Mouse (Mus musculus): ENCODE data around the gene Pknox2. TPM values are rescaled to one million over a fixed set of nuclear protein-coding genes. Genes with fewer than 3 reads are reported as not detected.

Pknox2 gene
- polyA plus RNA-seq, 1 experiment = 8.5 TPM

GRCm38 (mm10) chr9:37037405-37037804, 109.8 kb downstream of the Pknox2 start:
- Histone ChIP-seq H3K79me2 (ENCODE audit: control insufficient read depth, insufficient read depth) (no peaks in the 10 kb centered on the region), H3K27me3 (ENCODE audit: control insufficient read depth, insufficient read depth, insufficient read length) (no peaks in the 10 kb centered on the region), H3ac (ENCODE audit: control insufficient read depth, insufficient read length, low read depth) (no peak overlapping the region), H3K79me3 (ENCODE audit: low read depth) (no peaks in the 10 kb centered on the region), H3K36me3 (ENCODE audit: control insufficient read depth, insufficient read depth) (no peaks in the 10 kb centered on the region), H3K4me3 (ENCODE audit: insufficient read depth, poor library complexity, severe bottlenecking) (no peak overlapping the region)
- TF ChIP-seq CEBPB (IDR thresholded peaks at IDR 0.05; ENCODE audit: low read depth) (peak; percentile 40), CTCF (IDR thresholded peaks at IDR 0.05; ENCODE audit: control insufficient read depth, insufficient read depth, insufficient read length) (no peak)

- TF ChIP-seq USF1 (IDR thresholded peaks at IDR 0.05; ENCODE audit: low read depth) = no peak
- no peak for TF ChIP-seq MAX (IDR thresholded peaks at IDR 0.05)
- no peak for TF ChIP-seq FOSL1 (IDR thresholded peaks at IDR 0.05; ENCODE audit: insufficient read depth, low read length, poor library complexity, severe bottlenecking)
- no peak for TF ChIP-seq MYOD1 (IDR thresholded peaks at IDR 0.05; ENCODE audit: control insufficient read depth, insufficient read length, low read depth)
- TF ChIP-seq CEBPB (IDR thresholded peaks at IDR 0.05; ENCODE audit: low read depth) = no peak
- TF ChIP-seq MYOG (IDR thresholded peaks at IDR 0.05; ENCODE audit: control insufficient read depth, extremely low read depth, insufficient read length) = no peak
- TF ChIP-seq CTCF (IDR thresholded peaks at IDR 0.05; ENCODE audit: control insufficient read depth, insufficient read depth, insufficient read length) = no peak
- Histone ChIP-seq H3K27me3 (ENCODE audit: control insufficient read depth, insufficient read depth, insufficient read length) (no peaks in the 10 kb centered on the region), H3ac (ENCODE audit: control insufficient read depth, insufficient read length, low read depth) (no peak overlapping the region)
Observed at GRCm38 (mm10) chr9:37035248-37035647, 112.0 kb downstream of the Pknox2 start.

GRCm38 (mm10) chr9:37034316-37034715, 112.9 kb downstream of the Pknox2 start:
- Histone ChIP-seq H3K4me3 (ENCODE audit: insufficient read depth, poor library complexity, severe bottlenecking) (no peak overlapping the region), H3K27me3 (ENCODE audit: control insufficient read depth, insufficient read depth, insufficient read length) (no peaks in the 10 kb centered on the region), H3K79me2 (ENCODE audit: control insufficient read depth, insufficient read depth) (no peaks in the 10 kb centered on the region), H3K36me3 (ENCODE audit: control insufficient read depth, insufficient read depth) (no peaks in the 10 kb centered on the region), H3K79me3 (ENCODE audit: low read depth) (no peaks in the 10 kb centered on the region), H3ac (ENCODE audit: control insufficient read depth, insufficient read length, low read depth) (no peak overlapping the region)
- TF ChIP-seq CEBPB (IDR thresholded peaks at IDR 0.05; ENCODE audit: low read depth) = no peak
- no peak for TF ChIP-seq CTCF (IDR thresholded peaks at IDR 0.05; ENCODE audit: control insufficient read depth, insufficient read depth, insufficient read length)
- TF ChIP-seq MAX (IDR thresholded peaks at IDR 0.05) = no peak
- TF ChIP-seq FOSL1 (IDR thresholded peaks at IDR 0.05; ENCODE audit: insufficient read depth, low read length, poor library complexity, severe bottlenecking) = no peak
- TF ChIP-seq USF1 (IDR thresholded peaks at IDR 0.05; ENCODE audit: low read depth) = no peak
- TF ChIP-seq MYOD1 (IDR thresholded peaks at IDR 0.05; ENCODE audit: control insufficient read depth, insufficient read length, low read depth) = no peak
- TF ChIP-seq MYOG (IDR thresholded peaks at IDR 0.05; ENCODE audit: control insufficient read depth, extremely low read depth, insufficient read length) = no peak

More at GRCm38 (mm10) chr9:37035248-37035647, 112.0 kb downstream of the Pknox2 start:
- Histone ChIP-seq H3K79me2 (ENCODE audit: control insufficient read depth, insufficient read depth) (no peaks in the 10 kb centered on the region), H3K36me3 (ENCODE audit: control insufficient read depth, insufficient read depth) (no peaks in the 10 kb centered on the region), H3K79me3 (ENCODE audit: low read depth) (no peaks in the 10 kb centered on the region), H3K4me3 (ENCODE audit: insufficient read depth, poor library complexity, severe bottlenecking) (no peak overlapping the region)

- Histone ChIP-seq H3K79me3 (ENCODE audit: low read depth) (no peaks in the 10 kb centered on the region), H3K36me3 (ENCODE audit: control insufficient read depth, insufficient read depth) (no peaks in the 10 kb centered on the region), H3ac (ENCODE audit: control insufficient read depth, insufficient read length, low read depth) (no peak overlapping the region), H3K79me2 (ENCODE audit: control insufficient read depth, insufficient read depth) (no peaks in the 10 kb centered on the region), H3K4me3 (ENCODE audit: insufficient read depth, poor library complexity, severe bottlenecking) (no peak overlapping the region), H3K27me3 (ENCODE audit: control insufficient read depth, insufficient read depth, insufficient read length) (no peaks in the 10 kb centered on the region)
- TF ChIP-seq FOSL1 (IDR thresholded peaks at IDR 0.05; ENCODE audit: insufficient read depth, low read length, poor library complexity, severe bottlenecking) = no peak
- no peak for TF ChIP-seq MYOD1 (IDR thresholded peaks at IDR 0.05; ENCODE audit: control insufficient read depth, insufficient read length, low read depth)
- TF ChIP-seq MYOG (IDR thresholded peaks at IDR 0.05; ENCODE audit: control insufficient read depth, extremely low read depth, insufficient read length) = no peak
- no peak for TF ChIP-seq CEBPB (IDR thresholded peaks at IDR 0.05; ENCODE audit: low read depth)
- TF ChIP-seq MAX (IDR thresholded peaks at IDR 0.05) = no peak
- no peak for TF ChIP-seq USF1 (IDR thresholded peaks at IDR 0.05; ENCODE audit: low read depth)
- no peak for TF ChIP-seq CTCF (IDR thresholded peaks at IDR 0.05; ENCODE audit: control insufficient read depth, insufficient read depth, insufficient read length)
Observed at GRCm38 (mm10) chr9:37030347-37031213, 116.6 kb downstream of the Pknox2 start.

- Histone ChIP-seq H3K79me2 (ENCODE audit: control insufficient read depth, insufficient read depth) (no peaks in the 10 kb centered on the region), H3K79me3 (ENCODE audit: low read depth) (no peaks in the 10 kb centered on the region), H3K36me3 (ENCODE audit: control insufficient read depth, insufficient read depth) (no peaks in the 10 kb centered on the region), H3K4me3 (ENCODE audit: insufficient read depth, poor library complexity, severe bottlenecking) (no peak overlapping the region), H3K27me3 (ENCODE audit: control insufficient read depth, insufficient read depth, insufficient read length) (no peaks in the 10 kb centered on the region), H3ac (ENCODE audit: control insufficient read depth, insufficient read length, low read depth) (no peak overlapping the region)
- no peak for TF ChIP-seq MYOG (IDR thresholded peaks at IDR 0.05; ENCODE audit: control insufficient read depth, extremely low read depth, insufficient read length)
- no peak for TF ChIP-seq CTCF (IDR thresholded peaks at IDR 0.05; ENCODE audit: control insufficient read depth, insufficient read depth, insufficient read length)
- TF ChIP-seq MYOD1 (IDR thresholded peaks at IDR 0.05; ENCODE audit: control insufficient read depth, insufficient read length, low read depth) = no peak
- no peak for TF ChIP-seq MAX (IDR thresholded peaks at IDR 0.05)
- TF ChIP-seq CEBPB (IDR thresholded peaks at IDR 0.05; ENCODE audit: low read depth) = no peak
- no peak for TF ChIP-seq USF1 (IDR thresholded peaks at IDR 0.05; ENCODE audit: low read depth)
- TF ChIP-seq FOSL1 (IDR thresholded peaks at IDR 0.05; ENCODE audit: insufficient read depth, low read length, poor library complexity, severe bottlenecking) = no peak
Observed at GRCm38 (mm10) chr9:37029811-37030346, 117.3 kb downstream of the Pknox2 start.

Measured in C2C12 (cell line).